Mouse (Mus musculus) MEL (cell line): ENCODE data around the gene Myef2. TPM values are rescaled to one million over a fixed set of nuclear protein-coding genes. Genes with fewer than 3 reads are reported as not detected.
A peak's percentile ranks its signal among the peaks of the same experiment; 100 is the strongest.

Experiments used
- DNase-seq: peaks from one replicate; pipeline ENCODE4 v3.0.0; 2011; ENCODE audit warnings: low read depth, low spot score
- H3K27ac ChIP-seq: 2 replicates; pipeline ENCODE4 v1.5.1; 2012; ENCODE audit warnings: low read depth, mild to moderate bottlenecking, control low read depth, low read length, moderate library complexity; ENCODE audit not compliant: control insufficient read depth
- H3K27me3 ChIP-seq, 2 experiments: fragments of 150-350 bp in 1 of 2; sonication (generic) in 1 of 2; 2 replicates each; pipeline ENCODE4 v1.6.1; 2012; ENCODE audit warnings: low read length in 2 of 2, mild to moderate bottlenecking in 2 of 2, improper control_type of control experiment in 1 of 2, moderate library complexity in 1 of 2; ENCODE audit not compliant: insufficient read depth in 2 of 2, control insufficient read depth in 1 of 2
- H3K36me3 ChIP-seq, 2 experiments: 2 replicates each; pipeline ENCODE4 v1.6.1; 2012 to 2014; ENCODE audit warnings: low read length in 2 of 2, improper control_type of control experiment in 1 of 2, inconsistent platforms in 1 of 2, mild to moderate bottlenecking in 1 of 2; ENCODE audit not compliant: insufficient read depth in 2 of 2, control insufficient read depth in 1 of 2
- H3K4me1 ChIP-seq, 2 experiments: fragments of 150-350 bp in 1 of 2; sonication (generic) in 1 of 2; 2 replicates each; pipeline ENCODE4 v1.6.1; 2012; ENCODE audit warnings: low read length in 2 of 2, improper control_type of control experiment in 1 of 2, mild to moderate bottlenecking in 1 of 2; ENCODE audit not compliant: insufficient read depth in 2 of 2, control insufficient read depth in 1 of 2
- H3K4me3 ChIP-seq, 2 experiments: fragments of 150-350 bp in 1 of 2; sonication (generic) in 1 of 2; 2 replicates each; pipeline ENCODE4 v1.5.1; 2012; ENCODE audit warnings: low read depth in 2 of 2, low read length in 2 of 2, mild to moderate bottlenecking in 2 of 2, moderate library complexity in 2 of 2, control low read depth in 1 of 2, improper control_type of control experiment in 1 of 2; ENCODE audit not compliant: control insufficient read depth in 1 of 2, insufficient read depth in 1 of 2
- H3K79me2 ChIP-seq: 2 replicates; pipeline ENCODE4 v1.6.1; 2012; ENCODE audit warnings: mild to moderate bottlenecking, low read length, moderate library complexity; ENCODE audit not compliant: control insufficient read depth, poor library complexity, insufficient read depth
- H3K9ac ChIP-seq: 2 replicates; pipeline ENCODE4 v1.6.1; 2012; ENCODE audit warnings: low read depth, mild to moderate bottlenecking, control low read depth, low read length, moderate library complexity; ENCODE audit not compliant: control insufficient read depth, poor library complexity, severe bottlenecking
- H3K9me3 ChIP-seq: fragments of 150-350 bp; sonication (generic); replicated peaks from 2 replicates; pipeline ENCODE4 v1.6.1; 2012; ENCODE audit warnings: mild to moderate bottlenecking, low read length, improper control_type of control experiment, moderate library complexity; ENCODE audit not compliant: insufficient read depth
- CTCF ChIP-seq, 3 experiments: IDR thresholded peaks in 2 of 3; conservative IDR thresholded peaks in 1 of 3; 2 replicates each; pipeline ENCODE4 v1.5.1; 2011 to 2012; ENCODE audit warnings: low read length in 3 of 3, low read depth in 2 of 3, mild to moderate bottlenecking in 2 of 3, improper control_type of control experiment in 1 of 3, inconsistent platforms in 1 of 3, mixed read lengths in 1 of 3, moderate library complexity in 1 of 3; ENCODE audit not compliant: control insufficient read depth in 1 of 3, insufficient read depth in 1 of 3, poor library complexity in 1 of 3, severe bottlenecking in 1 of 3
- GATA1 ChIP-seq: IDR thresholded peaks from 2 replicates; pipeline ENCODE4 v1.6.1; 2011; ENCODE audit warnings: low read depth, low read length, improper control_type of control experiment
- JUND ChIP-seq: IDR thresholded peaks from 2 replicates; pipeline ENCODE4 v1.6.1; 2011; ENCODE audit warnings: low read depth, mild to moderate bottlenecking, improper control_type of control experiment, low read length
- KAT2A ChIP-seq: conservative IDR thresholded peaks from 2 replicates; pipeline ENCODE4 v1.6.1; 2012; ENCODE audit warnings: low read depth, low read length, improper control_type of control experiment, inconsistent platforms
- MAFK ChIP-seq: IDR thresholded peaks from 2 replicates; pipeline ENCODE4 v1.6.1; 2011; ENCODE audit warnings: low read depth, mild to moderate bottlenecking, low read length, improper control_type of control experiment, borderline replicate concordance
- MAZ ChIP-seq: IDR thresholded peaks from 2 replicates; pipeline ENCODE4 v1.6.1; 2012; ENCODE audit warnings: low read depth, mild to moderate bottlenecking, inconsistent platforms, low read length, improper control_type of control experiment
- MXI1 ChIP-seq: IDR thresholded peaks from 2 replicates; pipeline ENCODE4 v1.6.1; 2011; ENCODE audit warnings: mild to moderate bottlenecking, low read depth, low read length, improper control_type of control experiment
- MYB ChIP-seq: IDR thresholded peaks from 2 replicates; pipeline ENCODE4 v1.6.1; 2011; ENCODE audit warnings: mild to moderate bottlenecking, low read depth, low read length, improper control_type of control experiment
- POLR2A ChIP-seq, 2 experiments: IDR thresholded peaks; 2 replicates each; pipeline ENCODE4 v1.6.1; 2011 to 2012; ENCODE audit warnings: low read length in 2 of 2, mild to moderate bottlenecking in 2 of 2, control low read depth in 1 of 2, improper control_type of control experiment in 1 of 2, low read depth in 1 of 2, moderate library complexity in 1 of 2; ENCODE audit not compliant: control insufficient read depth in 1 of 2, insufficient read depth in 1 of 2, poor library complexity in 1 of 2
- POLR2AphosphoS2 ChIP-seq: IDR thresholded peaks from 2 replicates; pipeline ENCODE4 v1.6.1; 2011; ENCODE audit warnings: low read length, improper control_type of control experiment
- TAL1 ChIP-seq: IDR thresholded peaks from 2 replicates; pipeline ENCODE4 v1.6.1; 2012; ENCODE audit warnings: mild to moderate bottlenecking, inconsistent platforms, low read length, moderate library complexity, mixed read lengths
- TCF12 ChIP-seq: IDR thresholded peaks from 2 replicates; pipeline ENCODE4 v1.6.1; 2014; ENCODE audit warnings: low read depth, mild to moderate bottlenecking, inconsistent platforms, low read length, improper control_type of control experiment, moderate library complexity
- USF1 ChIP-seq: IDR thresholded peaks from 2 replicates; pipeline ENCODE4 v1.6.1; 2014; ENCODE audit warnings: low read depth, mild to moderate bottlenecking, inconsistent platforms, low read length, improper control_type of control experiment, moderate library complexity
- USF2 ChIP-seq, 2 experiments: IDR thresholded peaks; 2 replicates each; pipeline ENCODE4 v1.6.1; 2011 to 2012; ENCODE audit warnings: improper control_type of control experiment in 2 of 2, low read length in 2 of 2, borderline replicate concordance in 1 of 2, inconsistent platforms in 1 of 2, low read depth in 1 of 2, mild to moderate bottlenecking in 1 of 2; ENCODE audit not compliant: insufficient read depth in 1 of 2
- ZKSCAN1 ChIP-seq: IDR thresholded peaks from 2 replicates; pipeline ENCODE4 v1.6.1; 2012; ENCODE audit warnings: low read depth, mild to moderate bottlenecking, inconsistent platforms, low read length, improper control_type of control experiment, moderate library complexity
- ZMIZ1 ChIP-seq: IDR thresholded peaks from 2 replicates; pipeline ENCODE4 v1.6.1; 2012; ENCODE audit warnings: low read depth, mild to moderate bottlenecking, inconsistent platforms, low read length, improper control_type of control experiment, moderate library complexity
- polyA plus RNA-seq, 2 experiments: library from polyadenylated mRNA; stranded (reverse) in 1 of 2; unstranded in 1 of 2; fragments of >175 nt in 1 of 2; fragments of >200 nt in 1 of 2; gene quantifications; 2 replicates each; pipeline versions ENCODE4 v1.2.1 to v1.2.4; 2012; ENCODE audit warnings: low replicate concordance in 2 of 2, low read depth in 1 of 2; ENCODE audit not compliant: insufficient read length in 2 of 2, insufficient read depth in 1 of 2, missing spikeins in 1 of 2
- total RNA-seq: library from RNA; depleted of rRNA; stranded (reverse); fragments of 300-350 nt; gene quantifications from 2 replicates; pipeline ENCODE4 v1.2.3, GENCODE M21; 2012

The Myef2 gene
- total and polyA plus RNA-seq, 3 experiments: 38.6 to 84.4 TPM; not detected in 1

DNA sequence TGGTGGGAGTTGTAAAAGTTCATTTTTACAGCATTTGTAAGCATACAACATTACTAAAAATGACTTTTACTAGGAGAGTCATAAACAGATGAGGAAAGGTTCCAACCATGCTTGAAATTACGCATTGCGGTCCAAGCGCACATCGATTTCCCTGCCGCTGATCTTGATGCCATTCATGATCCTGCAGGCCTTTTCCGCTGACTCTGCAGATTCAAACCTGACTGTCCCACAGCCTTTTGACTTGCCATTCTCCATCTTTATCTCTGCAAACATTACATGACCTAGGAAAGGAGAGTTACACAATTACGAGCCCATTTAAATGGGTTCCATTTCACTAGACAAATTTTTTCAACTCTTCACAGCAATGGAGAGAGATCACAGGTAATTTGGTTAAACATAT lies 34.7 kb downstream of the Myef2 start:
- Histone ChIP-seq H3K9me3 (no peaks in the 10 kb centered on the region), H3K36me3 (peaks cover 0 to 51% of the 10 kb centered on the region in 2 experiments; a peak in 2 of 4 replicates), H3K27me3 (no peaks in the 10 kb centered on the region), H3K4me3 (no peak overlapping the region), H3K27ac (no peak overlapping the region), H3K4me1 (no peaks in the 10 kb centered on the region), H3K79me2 (no peaks in the 10 kb centered on the region), H3K9ac (no peak overlapping the region)
- no peak for DNase-seq
- TF ChIP-seq TAL1: no peak
- peak; percentile 76 for TF ChIP-seq MAFK
- no peak for TF ChIP-seq CTCF (IDR thresholded peaks at IDR 0.05 in 2 of 3, conservative IDR thresholded peaks at IDR 0.05 in 1 of 3; ENCODE audit: control insufficient read depth in 1 of 3, insufficient read depth in 1 of 3, low read depth in 2 of 3, low read length in 3 of 3, poor library complexity in 1 of 3, severe bottlenecking in 1 of 3)
- TF ChIP-seq ZMIZ1: no peak
- TF ChIP-seq POLR2A (IDR thresholded peaks at IDR 0.05; ENCODE audit: control insufficient read depth in 1 of 2, insufficient read depth in 1 of 2, low read depth in 1 of 2, low read length in 2 of 2, poor library complexity in 1 of 2): no peak
- no peak for TF ChIP-seq MAZ

DNA sequence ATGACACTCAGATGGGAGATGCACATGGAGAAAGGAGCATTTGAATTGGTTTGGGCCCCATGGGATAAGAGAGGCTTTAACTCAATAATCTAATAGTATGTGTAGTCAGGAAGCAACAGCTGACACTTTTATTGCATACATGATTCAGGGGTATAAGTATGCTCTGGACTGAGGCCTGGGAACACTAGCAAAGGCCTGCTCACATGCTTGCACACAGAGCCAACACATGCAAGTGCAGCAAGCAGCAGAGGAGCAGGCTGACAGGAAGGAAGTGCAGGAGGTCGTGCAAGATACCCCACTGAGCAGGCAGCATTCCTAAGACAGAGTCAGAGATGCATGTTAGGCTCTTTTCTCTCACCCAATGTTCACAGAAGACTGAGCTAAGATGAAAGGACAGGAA lies 39.6 kb downstream of the Myef2 start:
- no peaks in the 10 kb centered on the region for H3K27me3 ChIP-seq
- no peaks in the 10 kb centered on the region for H3K9me3 ChIP-seq
- H3K4me3 ChIP-seq: no peak overlapping the region
- no peaks in the 10 kb centered on the region for H3K79me2 ChIP-seq
- no peak overlapping the region for H3K27ac ChIP-seq
- peaks cover 0 to 28% of the 10 kb centered on the region in 2 experiments; a peak in 2 of 4 replicates for H3K36me3 ChIP-seq
- no peak overlapping the region for H3K9ac ChIP-seq
- no peak for DNase-seq
- TF ChIP-seq ZKSCAN1: no peak
- no peak for TF ChIP-seq TCF12
- no peak for TF ChIP-seq POLR2AphosphoS2
- TF ChIP-seq MXI1: no peak
- no peak for TF ChIP-seq KAT2A
- no peak for TF ChIP-seq MAZ
- no peak for TF ChIP-seq JUND
- TF ChIP-seq MAFK: no peak
- no peak for TF ChIP-seq USF1
- TF ChIP-seq USF2 (IDR thresholded peaks at IDR 0.05; ENCODE audit: borderline replicate concordance in 1 of 2, insufficient read depth in 1 of 2, low read depth in 1 of 2, low read length in 2 of 2): no peak
- H3K4me1 ChIP-seq: no peaks in the 10 kb centered on the region

DNA sequence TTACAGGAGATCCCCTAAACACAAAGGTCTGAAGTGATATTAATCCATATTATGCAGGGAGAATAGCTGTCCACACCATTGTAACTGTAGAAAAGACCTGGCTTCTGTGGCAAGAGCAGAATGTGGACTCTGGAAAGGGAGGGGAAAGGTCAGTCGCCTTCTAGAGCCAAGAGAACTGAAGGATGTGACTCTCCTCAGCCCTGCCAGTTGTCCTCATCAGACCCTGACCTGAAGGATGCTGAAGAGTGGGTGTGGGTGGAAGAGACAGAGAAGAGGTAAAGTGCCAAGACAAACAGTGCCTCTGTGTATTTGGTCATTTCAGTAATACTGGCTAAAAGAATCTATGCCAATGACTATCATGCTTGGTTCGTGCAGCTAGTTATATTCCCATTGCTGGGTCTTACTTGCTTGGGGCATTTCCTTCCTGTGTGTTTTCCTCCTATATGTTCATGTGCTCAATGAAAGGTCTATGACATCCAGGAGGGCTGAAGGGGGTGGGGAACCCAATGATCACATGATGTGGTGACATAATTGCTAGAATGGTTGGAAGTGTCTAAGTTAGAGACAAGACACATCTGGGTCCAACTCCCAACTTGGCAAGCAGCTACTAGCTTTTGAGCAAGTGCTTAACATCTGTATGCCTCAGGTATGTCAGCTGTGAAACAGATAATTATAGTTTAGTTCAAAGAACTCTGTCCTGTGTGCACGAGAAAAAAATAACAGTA lies 50.2 kb downstream of the Myef2 start:
- no peak overlapping the region for H3K9ac ChIP-seq
- H3K36me3 ChIP-seq: no peaks in the 10 kb centered on the region
- H3K27me3 ChIP-seq: no peaks in the 10 kb centered on the region
- TF ChIP-seq GATA1: no peak
- no peak for TF ChIP-seq ZKSCAN1
- TF ChIP-seq MYB: no peak
- TF ChIP-seq, all 39 proteins: peak for 0
- no peak for DNase-seq
- Histone ChIP-seq H3K4me3 (no peak overlapping the region), H3K4me1 (no peaks in the 10 kb centered on the region), H3K9me3 (no peaks in the 10 kb centered on the region), H3K79me2 (no peaks in the 10 kb centered on the region), H3K27ac (no peak overlapping the region)
